Mouse (Mus musculus) right cerebral cortex, postnatal 25 days (tissue): Measurements from ENCODE around the gene Foxe3.
A peak's percentile ranks its signal among the peaks of the same experiment; 100 is the strongest.
"Not testable (repeated sequence)": the region's sequence is repeated elsewhere in the genome, so short reads cannot be mapped to it uniquely, and the experiment has no call there.

ENCODE experiments used
- DNase-seq: peaks from one replicate; pipeline ENCODE4 v3.0.0; 2022

Foxe3 gene

GRCm38 (mm10) chr4:114925917-114926312, at the start of gene Foxe3:
Gene Foxe3, minus strand, starts transcription at chr4:114926013.
- no peak for DNase-seq

- DNase-seq, result no peak
Observed at GRCm38 (mm10) chr4:114973229-114973740, 47.5 kb upstream of the Foxe3 start.

GRCm38 (mm10) chr4:114970736-114971135, 44.9 kb upstream of the Foxe3 start:
- no peak for DNase-seq

GRCm38 (mm10) chr4:114960881-114961280, 35.1 kb upstream of the Foxe3 start:
- not testable (repeated sequence) for DNase-seq

GRCm38 (mm10) chr4:114959533-114959932, 33.7 kb upstream of the Foxe3 start:
- no peak for DNase-seq

GRCm38 (mm10) chr4:114958786-114959185, 33.0 kb upstream of the Foxe3 start:
- DNase-seq, result no peak

- no peak for DNase-seq
Observed at GRCm38 (mm10) chr4:114958231-114958630, 32.4 kb upstream of the Foxe3 start.

- DNase-seq, result no peak
Observed at GRCm38 (mm10) chr4:114957403-114957802, 31.6 kb upstream of the Foxe3 start.

- DNase-seq, result no peak
Observed at GRCm38 (mm10) chr4:114953172-114953571, 27.4 kb upstream of the Foxe3 start.

- no peak for DNase-seq
Observed at GRCm38 (mm10) chr4:114947852-114948481, 22.2 kb upstream of the Foxe3 start.

- peak; percentile 80 for DNase-seq
Observed at GRCm38 (mm10) chr4:114947395-114947794, 21.6 kb upstream of the Foxe3 start.

GRCm38 (mm10) chr4:114946416-114946815, 20.6 kb upstream of the Foxe3 start:
- DNase-seq, result no peak

- no peak for DNase-seq
Observed at GRCm38 (mm10) chr4:114945021-114945420, 19.2 kb upstream of the Foxe3 start.

- no peak for DNase-seq
Observed at GRCm38 (mm10) chr4:114942583-114942982, 16.8 kb upstream of the Foxe3 start.

- DNase-seq, result no peak
Observed at GRCm38 (mm10) chr4:114942112-114942511, 16.3 kb upstream of the Foxe3 start.

GRCm38 (mm10) chr4:114941311-114941710, 15.5 kb upstream of the Foxe3 start:
- DNase-seq, result no peak

GRCm38 (mm10) chr4:114938248-114938647, 12.4 kb upstream of the Foxe3 start:
- no peak for DNase-seq

- no peak for DNase-seq
Observed at GRCm38 (mm10) chr4:114937459-114938047, 11.7 kb upstream of the Foxe3 start.

GRCm38 (mm10) chr4:114934188-114934587, 8.4 kb upstream of the Foxe3 start:
- DNase-seq, result no peak

- no peak for DNase-seq
Observed at GRCm38 (mm10) chr4:114932747-114933146, 6.9 kb upstream of the Foxe3 start.

GRCm38 (mm10) chr4:114929155-114929554, 3.3 kb upstream of the Foxe3 start:
- no peak for DNase-seq

- DNase-seq, result no peak
Observed at GRCm38 (mm10) chr4:114924971-114925916, 569 bp downstream of the Foxe3 start.

GRCm38 (mm10) chr4:114917091-114917490, 8.7 kb downstream of the Foxe3 start:
- no peak for DNase-seq
